12 mouse cellular contexts compared by ENCODE assay signal in the genomic region with DNA sequence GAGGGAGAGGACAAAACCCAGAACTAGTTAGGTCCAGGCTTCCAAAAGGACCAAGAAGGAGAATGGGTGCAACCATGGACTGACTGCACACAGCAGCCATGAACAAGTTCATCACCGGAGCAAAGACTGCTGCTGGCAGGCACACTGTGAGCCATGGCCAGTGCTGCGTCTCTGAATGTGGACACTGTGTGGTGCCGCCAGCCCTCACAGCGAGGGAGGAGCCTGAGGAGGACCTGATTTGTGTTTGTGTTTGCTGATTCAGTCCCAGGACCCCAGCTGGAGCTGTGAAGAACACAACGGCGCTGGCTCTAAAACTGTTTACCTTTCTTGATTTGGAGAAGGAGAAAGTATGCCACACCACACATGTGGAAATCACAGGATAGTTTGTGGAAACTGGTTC. TPM values are rescaled to one million over a fixed set of nuclear protein-coding genes. Genes with fewer than 3 reads are reported as not detected.
DNase-seq lines count a peak whose midpoint lies in the region; TF ChIP-seq lines count a peak whose summit lies in the region.
"Had no signal": no experiment of that assay in that cellular context is flagged by ENCODE, and none has a peak within 500 bp of the region (broad histone marks: within the 10 kb centered on the region; RNA-seq: fewer than 3 reads in every experiment).

No protein-coding gene starts in this region.

- H3K4me1 ChIP-seq in E14TG2a.4 (replicated peaks; ENCODE audit: low read depth, low read length) = peaks cover 90% of the 10 kb centered on the region
- H3K4me1 ChIP-seq: hindbrain, embryonic 15.5 days had no signal

- peak overlapping the region; percentile 21 for H3K4me3 ChIP-seq in E14TG2a.4 (replicated peaks; ENCODE audit: low read length)
- H3K4me3 ChIP-seq: hindbrain, embryonic 15.5 days; myocyte had no signal

- peaks cover 23% of the 10 kb centered on the region for H3K36me3 ChIP-seq in E14TG2a.4 (ENCODE audit: insufficient read depth, low read length)
- H3K36me3 ChIP-seq: hindbrain, embryonic 15.5 days had no signal

- peak; percentile 12 for DNase-seq in gastrocnemius, postnatal 10 days
- DNase-seq in gastrocnemius, postnatal 25 days = no peak
- DNase-seq in left cerebral cortex, postnatal 4 days = peak; percentile 17
- DNase-seq in left cerebral cortex, adult 8-10 months (ENCODE audit: low spot score in 2 of 2) = no peak
- DNase-seq in brain, adult 2 months (ENCODE audit: low read depth, low spot score) = peak; percentile 31
- DNase-seq in MN1 (ENCODE audit: low spot score) = no peak
- DNase-seq in left cerebral cortex, postnatal 25 days (ENCODE audit: low spot score in 2 of 2) = no peak
- DNase-seq: thymus, adult 2 months had no signal

- H3K9me3 ChIP-seq in E14TG2a.4 (ENCODE audit: low read length) = no peaks in the 10 kb centered on the region
- H3K9me3 ChIP-seq: hindbrain, embryonic 15.5 days had no signal

- no peaks in the 10 kb centered on the region for H3K27me3 ChIP-seq in E14TG2a.4 (ENCODE audit: insufficient read depth, low read length)
- H3K27me3 ChIP-seq: CH12.LX; hindbrain, embryonic 15.5 days had no signal

- intact Hi-C loops in left cerebral cortex, postnatal 4 days (cut with DNase I) = no loop called here
- intact Hi-C loops in left cerebral cortex, postnatal 25 days (cut with DNase I) = no loop called here

- TF ChIP-seq CTCF in E14TG2a.4 (conservative IDR thresholded peaks at IDR 0.05; ENCODE audit: low read length) = no peak

RNA-seq across cellular contexts. Expression of a gene that starts 22.9 kb away (rescaled TPM):
- total RNA-seq in gastrocnemius, postnatal 10 days (2021) = 10 to 100 TPM; 43.1 to 46.2 TPM
- 10 to 100 TPM; 28.1 to 34.8 TPM for total RNA-seq in gastrocnemius, postnatal 25 days (2021)
- total RNA-seq in left cerebral cortex, postnatal 4 days (2021) = 10 to 100 TPM; 82.5 to 85.0 TPM
- 100 to 1,000 TPM in 1 of 4 experiments, 10 to 100 TPM in 3; 90.1 to 104 (median 97.0) TPM for total RNA-seq in left cerebral cortex, adult 8-10 months (2022)
- total RNA-seq in left cerebral cortex, postnatal 25 days (2021) = 10 to 100 TPM; 88.5 to 98.9 TPM

Comparison
In these comparisons a context has a peak if more than half of its experiments do, and no peak if none do; other contexts are left out.
1. DNase-seq: peak in gastrocnemius, postnatal 10 days (single experiment), left cerebral cortex, postnatal 4 days (single experiment) and brain, adult 2 months (single experiment); none in gastrocnemius, postnatal 25 days (single experiment), left cerebral cortex, adult 8-10 months (0 of 2), MN1 (single experiment) and left cerebral cortex, postnatal 25 days (0 of 2).